Mouse (Mus musculus) CH12.LX (cell line): ENCODE data around the gene Lyve1.

ENCODE experiments used
- CTCF ChIP-seq, 2 experiments: IDR thresholded peaks in 1 of 2; conservative IDR thresholded peaks in 1 of 2; 2 replicates each; pipeline ENCODE4 v1.5.1; 2011 to 2012; ENCODE audit warnings: low read depth in 2 of 2, low read length in 2 of 2, improper control_type of control experiment in 1 of 2, inconsistent platforms in 1 of 2, mild to moderate bottlenecking in 1 of 2, moderate library complexity in 1 of 2
- ZKSCAN1 ChIP-seq: IDR thresholded peaks from 2 replicates; pipeline ENCODE4 v1.6.1; 2012; ENCODE audit warnings: low read depth, inconsistent platforms, low read length, improper control_type of control experiment, borderline replicate concordance

- TF ChIP-seq ZKSCAN1 (no peak), CTCF (conservative IDR thresholded peaks at IDR 0.05 in 1 of 2, IDR thresholded peaks at IDR 0.05 in 1 of 2; ENCODE audit: low read depth in 2 of 2, low read length in 2 of 2) (no peak)
These were observed 15.7 kb downstream of the Lyve1 start for GRCm38 (mm10) chr7:110847321-110847720.
